Mouse (Mus musculus) frontal cortex, postnatal 25 days (tissue): ENCODE results near the gene E2f4.

ENCODE experiments used
- DNase-seq, 2 experiments: peaks; one replicate each; pipeline ENCODE4 v3.0.0; 2022; ENCODE audit warnings: low spot score in 2 of 2

The E2f4 gene

DNA sequence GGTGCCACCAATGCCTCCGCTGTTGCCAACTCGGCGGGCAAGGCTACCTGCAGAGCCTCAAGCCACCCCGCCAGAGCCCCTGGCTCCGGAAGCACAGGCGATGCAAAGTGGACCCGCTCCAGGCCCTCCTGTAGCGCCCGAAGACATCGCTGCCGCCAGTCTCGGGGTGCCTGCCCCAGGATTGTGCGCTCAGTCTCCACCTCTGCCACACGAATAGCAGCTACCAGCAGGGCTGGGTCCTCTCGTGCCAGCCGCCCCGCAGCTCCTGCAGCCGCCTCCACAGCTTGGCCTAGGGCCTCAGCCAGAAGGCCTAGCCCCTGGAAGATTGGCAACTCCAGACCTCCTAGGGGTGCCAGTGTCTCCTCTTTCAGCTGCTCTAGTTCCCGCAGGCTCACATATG lies 4.1 kb upstream of the E2f4 start:
- no peak for DNase-seq

DNA sequence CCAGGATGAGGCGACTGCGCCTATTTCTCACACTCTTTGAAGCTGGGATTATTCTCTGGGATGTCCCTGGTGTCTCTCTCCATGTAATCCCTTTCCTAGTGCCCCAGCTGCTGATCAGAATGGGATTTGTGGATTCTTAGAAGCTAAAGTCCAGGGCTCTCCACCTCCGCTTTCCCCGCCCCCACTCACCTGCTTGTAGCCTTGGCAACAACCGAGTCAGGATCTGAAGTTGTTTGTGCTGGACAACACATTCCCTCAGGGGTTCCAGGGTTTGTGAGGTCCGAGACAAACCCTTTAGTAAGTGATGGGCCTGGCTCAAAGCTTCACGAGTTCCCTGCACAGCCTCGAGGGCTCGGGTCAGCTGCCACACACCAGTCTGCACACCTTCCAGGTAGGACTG lies 2.7 kb upstream of the E2f4 start:
- DNase-seq = no peak

DNA sequence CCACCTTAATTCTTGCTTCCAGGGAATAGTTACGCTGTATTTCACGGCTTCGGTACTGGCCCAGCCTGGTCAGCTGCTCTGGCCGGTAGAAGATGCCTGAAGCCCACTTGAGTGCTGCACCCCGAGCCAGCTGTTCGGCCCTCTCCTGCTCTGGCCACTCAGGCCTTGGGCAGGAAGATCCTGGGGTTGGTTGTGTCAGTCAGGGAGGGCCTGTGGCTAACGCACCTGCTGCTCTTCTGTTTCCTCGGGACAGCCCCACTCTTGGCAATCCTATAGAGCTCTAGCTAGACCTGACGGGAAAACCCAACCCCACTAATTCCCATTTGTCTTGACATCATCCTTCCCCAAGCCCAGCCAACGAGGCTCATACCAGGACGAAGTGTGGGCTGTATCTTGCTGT lies 2.2 kb upstream of the E2f4 start:
- DNase-seq = no peak

DNA sequence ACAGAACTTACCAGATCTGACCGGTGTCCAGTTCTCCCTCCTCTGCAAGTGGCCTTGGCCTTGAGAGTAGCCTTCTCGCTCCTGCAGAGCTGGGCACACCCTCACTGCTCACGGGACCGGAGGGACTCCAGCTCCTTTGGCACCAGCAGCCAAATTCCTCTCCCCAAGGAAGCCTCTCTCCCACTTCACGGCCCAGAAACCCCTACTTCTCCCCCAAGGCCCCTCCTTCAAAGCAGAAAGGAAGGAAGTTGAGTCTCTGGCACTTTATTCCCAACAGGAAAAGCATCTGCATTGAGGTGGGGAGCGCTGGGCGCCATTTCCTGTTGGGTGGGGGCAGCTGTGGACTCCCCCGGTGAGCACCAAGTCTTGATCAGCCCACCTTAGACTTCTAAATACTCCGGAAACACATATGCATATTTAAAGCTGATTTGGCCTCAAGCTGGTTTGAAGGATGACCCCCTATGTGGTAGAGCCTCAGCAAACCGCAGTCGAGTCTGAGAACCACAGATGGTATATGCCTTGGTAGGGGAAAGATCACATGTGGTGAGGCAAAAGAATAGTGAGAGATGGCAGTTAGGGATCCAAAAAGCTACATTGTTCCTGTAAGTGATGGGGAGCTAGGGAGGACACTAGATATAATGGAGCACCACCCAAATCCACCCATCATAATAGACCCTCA lies 1.4 kb upstream of the E2f4 start, which contains the start of gene Exoc3l:
Gene Exoc3l (minus strand): TSS at position 207 of the 679 bp plus-strand sequence.
- no peak for DNase-seq

- no peak for DNase-seq
These were observed 1.1 kb downstream of the E2f4 start for GRCm38 (mm10) chr8:105298351-105299252.

DNA sequence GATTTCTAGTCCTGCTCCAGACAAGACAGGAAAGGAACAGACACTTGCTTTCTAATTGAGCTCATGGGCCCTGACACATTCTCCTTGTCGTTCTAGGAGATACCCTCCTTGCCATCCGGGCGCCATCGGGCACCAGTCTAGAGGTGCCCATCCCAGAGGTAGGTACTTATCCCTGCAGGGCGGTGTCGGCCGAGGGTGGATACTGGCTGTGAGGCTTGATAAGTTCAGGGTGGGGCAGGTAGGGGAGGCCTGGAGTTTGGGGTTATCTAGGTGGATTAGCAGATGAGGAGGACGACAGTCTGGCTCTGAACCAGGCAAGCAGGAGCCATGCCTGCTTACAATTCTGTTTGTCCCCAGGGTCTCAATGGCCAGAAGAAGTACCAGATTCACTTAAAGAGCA lies 2.5 kb downstream of the E2f4 start:
- no peak for DNase-seq

DNA sequence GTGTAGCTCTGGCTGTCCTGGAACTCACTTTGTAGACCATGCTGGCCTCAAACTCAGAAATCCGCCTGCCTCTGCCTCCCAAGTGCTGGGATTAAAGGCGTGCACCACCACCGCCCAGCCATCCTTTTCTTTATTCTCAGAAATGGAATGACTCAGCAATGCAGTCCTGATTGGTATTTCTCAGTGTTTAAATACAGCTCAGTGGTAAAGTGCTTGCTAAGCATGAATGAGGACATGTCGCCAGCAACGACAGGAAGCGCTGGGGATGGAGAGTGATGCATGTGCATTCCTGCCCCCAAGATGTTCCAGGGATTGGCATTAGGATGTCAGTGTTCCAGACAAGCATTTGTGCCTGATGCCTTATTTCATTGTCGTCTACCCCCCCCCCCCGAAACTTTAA lies 5.9 kb downstream of the E2f4 start:
- DNase-seq = no peak

DNA sequence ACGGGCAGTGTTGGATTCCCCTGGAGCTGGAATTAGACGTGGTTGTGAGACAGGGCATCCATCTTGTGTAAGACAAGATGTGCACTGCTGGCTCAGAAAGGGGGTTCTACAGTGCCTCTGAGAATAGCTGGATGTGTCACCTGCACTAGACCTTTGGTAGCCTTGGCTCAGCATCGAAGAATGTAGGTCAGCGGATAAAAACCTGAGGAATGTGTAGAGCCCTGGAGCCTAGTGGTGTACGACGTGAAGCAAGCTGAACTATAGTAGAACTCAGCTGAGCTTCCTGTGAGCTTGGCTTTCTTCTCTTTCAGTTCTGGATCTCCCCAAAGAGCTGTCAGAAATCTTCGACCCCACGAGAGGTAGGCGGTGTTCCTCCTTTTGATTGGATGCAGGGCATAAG lies 6.4 kb downstream of the E2f4 start:
- no peak for DNase-seq

DNA sequence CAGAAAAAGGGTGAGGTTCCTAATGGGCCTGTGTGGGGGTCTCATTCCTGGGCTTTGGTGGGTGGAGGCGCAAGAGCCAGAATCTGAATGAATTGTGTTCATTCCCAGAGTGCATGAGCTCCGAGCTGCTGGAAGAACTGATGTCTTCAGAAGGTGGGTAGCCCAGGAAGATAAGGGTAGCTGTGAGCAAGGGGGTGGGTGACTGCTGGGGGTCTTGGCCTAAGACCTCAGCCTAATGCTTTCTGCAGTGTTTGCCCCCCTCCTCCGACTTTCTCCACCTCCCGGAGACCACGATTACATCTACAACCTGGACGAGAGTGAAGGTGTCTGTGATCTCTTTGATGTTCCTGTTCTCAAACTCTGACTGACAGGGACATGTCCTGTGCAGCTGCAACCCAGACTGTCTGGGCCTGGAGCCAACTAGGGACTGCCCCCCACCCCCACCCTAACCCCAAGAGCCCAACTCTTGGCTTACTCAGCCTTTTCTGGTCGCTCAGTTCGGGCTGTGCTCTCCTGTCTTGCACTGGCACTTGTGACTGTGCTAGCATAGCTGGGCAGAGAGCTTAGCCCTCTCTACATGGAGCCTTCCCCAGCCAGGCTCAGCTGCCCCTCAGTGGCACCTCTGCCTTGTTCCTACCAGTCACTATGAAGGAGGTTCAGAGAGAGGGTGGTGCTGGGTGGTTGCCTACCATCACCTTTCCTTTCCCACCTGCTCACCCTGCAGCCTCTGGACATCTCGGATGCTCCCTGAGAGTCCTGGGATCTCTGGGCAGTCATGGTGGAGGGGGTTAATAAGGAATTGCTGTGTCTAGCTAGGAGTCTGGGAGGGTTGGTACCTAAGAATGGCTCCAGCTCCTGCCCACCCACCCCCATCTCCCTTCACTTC lies 7.1 kb downstream of the E2f4 start:
- DNase-seq = no peak

- DNase-seq = peak in 1 of 2 experiments; percentile 35
These were observed 8.0 kb downstream of the E2f4 start, which contains the start of gene Elmo3 for GRCm38 (mm10) chr8:105305211-105306145. Gene Elmo3, plus strand, starts transcription at chr8:105305601.

GRCm38 (mm10) chr8:105306146-105306691 lies 8.8 kb downstream of the E2f4 start:
- no peak for DNase-seq

- DNase-seq = no peak
These were observed 10.2 kb downstream of the E2f4 start for GRCm38 (mm10) chr8:105307670-105308069.

DNA sequence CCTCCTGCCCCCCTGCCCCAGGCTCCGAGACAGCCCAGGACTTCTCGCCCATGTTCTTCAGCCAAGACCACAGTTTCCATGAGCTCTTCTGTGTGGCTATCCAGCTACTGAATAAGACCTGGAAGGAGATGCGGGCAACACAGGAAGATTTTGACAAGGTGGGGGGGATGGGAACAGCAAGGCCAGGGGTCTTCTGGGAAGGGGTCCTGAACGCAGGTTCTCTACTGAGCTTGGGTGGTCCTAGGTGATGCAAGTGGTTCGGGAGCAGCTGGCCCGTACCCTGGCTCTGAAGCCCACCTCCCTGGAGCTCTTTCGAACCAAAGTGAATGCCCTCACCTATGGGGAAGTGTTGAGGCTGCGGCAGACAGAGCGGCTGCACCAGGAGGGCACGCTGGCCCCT lies 11.0 kb downstream of the E2f4 start:
- DNase-seq = no peak

DNA sequence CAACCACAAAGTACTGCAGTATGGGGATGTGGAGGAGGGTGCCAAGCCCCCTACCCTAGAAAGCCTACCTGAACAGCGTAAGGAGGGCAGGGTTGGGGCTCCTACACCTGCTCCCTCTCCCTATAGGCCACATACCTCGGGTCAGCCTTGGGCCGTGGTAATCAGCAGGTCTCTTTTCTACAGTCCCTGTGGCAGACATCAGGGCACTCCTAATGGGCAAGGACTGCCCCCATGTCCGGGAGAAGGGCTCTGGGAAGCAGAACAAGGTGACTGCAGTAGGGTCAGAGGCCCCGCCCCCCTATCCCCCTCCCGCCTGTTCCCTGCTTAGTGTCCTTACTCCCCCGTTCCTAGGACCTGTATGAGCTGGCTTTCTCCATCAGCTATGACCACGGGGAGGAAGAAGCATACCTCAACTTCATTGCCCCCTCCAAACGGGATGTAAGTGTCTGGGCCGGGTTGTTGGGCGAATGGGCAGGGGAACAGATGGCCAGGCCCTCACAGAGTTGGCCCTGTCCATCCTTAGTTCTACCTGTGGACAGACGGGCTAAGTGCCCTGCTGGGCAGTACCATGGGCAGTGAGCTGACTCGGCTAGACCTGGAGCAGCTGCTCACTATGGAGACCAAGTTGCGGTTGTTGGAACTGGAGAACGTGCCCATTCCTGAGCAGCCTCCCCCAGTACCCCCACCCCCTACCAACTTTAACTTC lies 11.8 kb downstream of the E2f4 start:
- DNase-seq = no peak

- no peak for DNase-seq
These were observed 12.7 kb downstream of the E2f4 start for GRCm38 (mm10) chr8:105310118-105310517.

DNA sequence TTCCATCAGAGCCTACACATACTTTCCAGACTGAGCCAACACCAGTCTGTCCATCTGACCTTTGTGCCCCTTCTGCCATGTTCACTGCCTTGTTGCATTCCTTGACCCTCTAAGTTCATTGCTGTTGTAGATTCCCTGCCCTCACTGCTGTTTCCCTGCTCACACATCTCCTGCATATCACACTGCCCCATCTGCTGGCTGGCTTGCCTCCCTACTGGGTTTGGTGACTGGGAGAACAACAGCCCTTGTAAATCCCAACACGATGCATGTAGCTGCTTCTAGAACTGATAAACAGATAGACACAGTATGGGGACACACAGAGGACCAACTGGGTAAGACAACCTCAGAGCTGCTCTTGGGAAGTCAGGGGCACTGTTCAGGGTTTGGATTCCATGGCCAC lies 14.3 kb downstream of the E2f4 start:
- DNase-seq = no peak

DNA sequence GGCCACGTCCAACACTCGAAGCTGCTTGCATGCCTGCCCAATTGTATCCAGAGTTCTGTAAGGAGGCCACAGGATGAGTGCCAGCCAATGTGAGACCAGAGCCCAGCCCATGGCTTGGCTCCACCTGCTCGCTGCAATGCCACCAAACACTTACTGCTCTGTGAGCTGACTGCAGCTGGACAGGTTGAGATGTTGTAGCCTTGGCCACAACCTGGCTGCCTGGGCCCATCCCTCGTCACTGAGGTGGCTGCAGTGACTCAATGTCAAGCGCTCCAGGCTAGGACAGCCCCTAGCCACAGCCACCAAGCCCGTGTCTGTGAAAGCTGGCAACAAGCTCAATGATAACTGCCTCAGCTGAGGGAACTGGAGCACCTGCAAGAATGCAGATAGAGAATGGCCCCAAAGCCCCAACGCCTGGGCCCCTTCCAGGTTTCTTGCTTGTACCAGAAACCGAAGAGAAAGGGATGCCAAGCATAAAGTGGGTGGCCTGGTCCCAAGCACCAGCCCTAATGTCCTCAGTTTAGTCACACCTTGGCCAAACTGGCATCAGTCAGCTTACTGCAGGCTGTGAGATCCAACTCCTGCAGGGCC lies 15.5 kb downstream of the E2f4 start:
- DNase-seq = no peak

DNA sequence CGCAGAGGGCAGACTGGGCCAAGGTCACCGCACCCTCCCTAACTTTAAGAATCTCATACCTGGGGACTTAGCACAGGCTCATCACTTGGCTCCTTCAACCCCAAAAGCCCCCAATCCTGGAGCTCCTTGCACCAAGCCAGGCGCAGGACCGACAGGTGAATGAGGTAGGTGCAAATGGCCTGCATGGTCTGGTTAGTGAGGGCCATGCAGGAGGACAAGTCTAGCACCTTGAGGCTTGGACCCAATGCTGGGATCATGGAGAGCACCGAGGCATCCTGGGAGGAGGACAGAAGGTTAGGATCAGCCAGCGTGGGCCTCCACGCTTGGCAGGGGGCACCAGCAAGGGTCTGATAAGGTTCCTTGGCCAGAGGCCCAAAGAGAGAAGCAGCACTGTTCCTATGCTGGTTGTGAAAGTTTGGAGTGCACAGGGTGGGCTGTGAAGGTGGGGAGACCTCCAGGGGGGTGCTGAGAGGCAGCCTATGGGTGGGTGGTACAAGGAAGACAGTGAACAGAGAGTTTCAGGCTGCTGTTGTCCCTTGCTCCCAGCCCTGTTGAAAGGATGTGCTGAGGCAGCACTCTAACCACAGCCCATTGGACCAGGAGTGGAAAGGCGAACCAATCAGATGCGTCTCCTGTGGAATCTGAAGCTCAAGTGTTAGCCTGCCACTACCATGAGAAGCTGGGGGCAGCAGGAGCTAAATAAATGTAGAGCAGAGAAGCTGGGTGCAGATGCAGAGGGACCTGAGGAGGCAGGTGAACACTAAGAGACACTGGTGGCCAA lies 16.3 kb downstream of the E2f4 start:
- DNase-seq = no peak
